ENCODE assay signal across 17 mouse cellular contexts in the genomic region with DNA sequence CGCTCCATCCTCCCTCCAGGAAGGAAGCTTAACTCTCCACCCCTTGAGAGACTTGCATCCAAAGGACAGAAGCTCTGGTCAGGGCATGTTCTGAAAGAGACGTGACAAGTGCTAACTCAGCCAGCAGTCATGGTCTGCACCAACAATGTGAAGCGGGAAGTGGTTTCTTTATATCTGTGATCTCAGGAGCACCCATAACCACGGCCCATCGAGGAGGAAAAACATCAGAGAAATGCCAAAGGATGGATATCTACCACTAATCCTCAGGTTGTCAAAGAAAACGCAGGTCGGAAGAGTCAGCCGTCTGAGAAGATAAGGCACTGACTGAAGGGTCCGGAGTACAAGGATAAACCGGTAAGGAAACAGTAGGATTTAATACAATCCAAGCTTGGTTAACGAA. TPM values are rescaled to one million over a fixed set of nuclear protein-coding genes. Genes with fewer than 3 reads are reported as not detected.
A peak's percentile ranks its signal among the peaks of the same experiment; 100 is the strongest.
DNase-seq lines count a peak whose midpoint lies in the region; ATAC-seq and TF ChIP-seq lines count a peak whose summit lies in the region.
"Had no signal": no experiment of that assay in that cellular context is flagged by ENCODE, and none has a peak within 500 bp of the region (broad histone marks: within the 10 kb centered on the region; RNA-seq: fewer than 3 reads in every experiment).

No protein-coding gene starts in this region.

- TF ChIP-seq POLR2A in heart, adult 2 months (IDR thresholded peaks at IDR 0.05; ENCODE audit: insufficient read depth, low read depth, low read length) = no peak

- no peaks in the 10 kb centered on the region for H3K27me3 ChIP-seq in heart, adult 2 months (ENCODE audit: control insufficient read depth, insufficient read depth, low read length)
- no peaks in the 10 kb centered on the region for H3K27me3 ChIP-seq in stomach, embryonic 16.5 days (ENCODE audit: control insufficient read depth, insufficient read depth, low read length)
- no peaks in the 10 kb centered on the region for H3K27me3 ChIP-seq in stomach, postnatal 0 days (ENCODE audit: control insufficient read depth, insufficient read depth, low read length)
- H3K27me3 ChIP-seq: limb, embryonic 15.5 days; Patski had no signal

- peaks cover 30% of the 10 kb centered on the region for H3K36me3 ChIP-seq in heart, adult 2 months (ENCODE audit: control insufficient read depth, insufficient read depth, low read length)
- no peaks in the 10 kb centered on the region for H3K36me3 ChIP-seq in stomach, embryonic 16.5 days (ENCODE audit: control insufficient read depth, insufficient read depth, low read length)
- no peaks in the 10 kb centered on the region for H3K36me3 ChIP-seq in stomach, postnatal 0 days (ENCODE audit: control insufficient read depth, insufficient read depth, low read length)
- no peaks in the 10 kb centered on the region for H3K36me3 ChIP-seq in macrophage (ENCODE audit: inconsistent target)
- H3K36me3 ChIP-seq: limb, embryonic 15.5 days had no signal

- H3K4me1 ChIP-seq in heart, adult 2 months (ENCODE audit: control insufficient read depth, insufficient read depth, low read length) = peaks cover 38% of the 10 kb centered on the region
- H3K4me1 ChIP-seq in stomach, embryonic 16.5 days (ENCODE audit: control insufficient read depth, insufficient read depth, low read length) = peaks cover 15% of the 10 kb centered on the region
- no peaks in the 10 kb centered on the region for H3K4me1 ChIP-seq in stomach, postnatal 0 days (replicated peaks; ENCODE audit: control insufficient read depth, insufficient read depth)

- 0 out of 2 replicates have a peak, but pooled peaks have one; percentile 44 for ATAC-seq in stomach, embryonic 16.5 days (ENCODE audit: insufficient read depth, low FRiP score)
- ATAC-seq in stomach, postnatal 0 days (ENCODE audit: low FRiP score, low TSS enrichment) = no peak
- ATAC-seq: lung, postnatal 0 days; Patski had no signal

- peaks cover 14% of the 10 kb centered on the region for H3K79me2 ChIP-seq in heart, adult 2 months (replicated peaks; ENCODE audit: control insufficient read depth, insufficient read depth, low read length)
- H3K79me2 ChIP-seq in macrophage (ENCODE audit: inconsistent target) = peaks cover 84% of the 10 kb centered on the region

- H3K27ac ChIP-seq in heart, adult 2 months = peak overlapping the region; percentile 29
- H3K27ac ChIP-seq in stomach, embryonic 16.5 days (ENCODE audit: low read length) = no peak overlapping the region; the same call in 1 of the 2 replicates
- no peak overlapping the region for H3K27ac ChIP-seq in stomach, postnatal 0 days (replicated peaks)
- H3K27ac ChIP-seq in macrophage = peak overlapping the region; percentile 19; the same call in 1 of the 2 replicates
- H3K27ac ChIP-seq: limb, embryonic 15.5 days had no signal

- DNase-seq in heart, adult 2 months = no peak
- DNase-seq in heart, postnatal 25 days (ENCODE audit: low spot score) = no peak
- no peak for DNase-seq in stomach, postnatal 0 days (ENCODE audit: low spot score)
- DNase-seq in thymus, postnatal 36 days = peak; percentile 19 to 24
- no peak for DNase-seq in retina, postnatal 1 day
- no peak for DNase-seq in cerebellum, postnatal 25 days
- DNase-seq: adrenal gland, postnatal 25 days; B cell, adult 2 months; gastrocnemius, postnatal 25 days; kidney, postnatal 36 days; right cerebral cortex, postnatal 4 days had no signal

- H3K9me3 ChIP-seq in stomach, embryonic 16.5 days (replicated peaks; ENCODE audit: control insufficient read depth, low read length) = 0 out of 2 replicates have a peak, but pooled peaks cover 5% of the 10 kb centered on the region
- no peaks in the 10 kb centered on the region for H3K9me3 ChIP-seq in stomach, postnatal 0 days (ENCODE audit: control insufficient read depth, low read length)
- H3K9me3 ChIP-seq: limb, embryonic 15.5 days had no signal

- no peak for TF ChIP-seq EP300 in heart, adult 2 months (IDR thresholded peaks at IDR 0.05; ENCODE audit: insufficient read depth, low read depth, low read length)
- no peak for TF ChIP-seq EP300 in stomach, postnatal 0 days (optimal IDR thresholded peaks at IDR 0.05)

- H3K9ac ChIP-seq in heart, adult 2 months (ENCODE audit: low read depth, low read length) = no peak overlapping the region; the same call in 1 of the 2 replicates
- H3K9ac ChIP-seq in stomach, embryonic 16.5 days (ENCODE audit: low read length) = no peak overlapping the region
- no peak overlapping the region for H3K9ac ChIP-seq in stomach, postnatal 0 days (ENCODE audit: low read length)
- H3K9ac ChIP-seq: limb, embryonic 15.5 days had no signal

- intact Hi-C loops in heart, adult 2 months (cut with DNase I) = no loop called here
- intact Hi-C loops in heart, postnatal 25 days (cut with DNase I) = no loop called here

- no peak overlapping the region for H3K4me3 ChIP-seq in heart, adult 2 months
- no peak overlapping the region for H3K4me3 ChIP-seq in stomach, embryonic 16.5 days (replicated peaks; ENCODE audit: low read length)
- H3K4me3 ChIP-seq in stomach, postnatal 0 days (ENCODE audit: low read depth, low read length) = no peak overlapping the region
- H3K4me3 ChIP-seq in macrophage (ENCODE audit: inconsistent target) = no peak overlapping the region
- H3K4me3 ChIP-seq: left cerebral cortex, adult 2 months; limb, embryonic 15.5 days had no signal

- no peak overlapping the region for H3K4me2 ChIP-seq in stomach, embryonic 16.5 days (ENCODE audit: low read depth, low read length)
- no peak overlapping the region for H3K4me2 ChIP-seq in stomach, postnatal 0 days (replicated peaks; ENCODE audit: low read depth)
- H3K4me2 ChIP-seq: limb, embryonic 15.5 days had no signal

- TF ChIP-seq CTCF in heart, adult 2 months (IDR thresholded peaks at IDR 0.05) = no peak
- TF ChIP-seq CTCF in stomach, postnatal 0 days (IDR thresholded peaks at IDR 0.05; ENCODE audit: low read depth) = no peak

- WGBS in heart, adult 2 months = 43% methylated on average over 11 of the region's 11 CpGs
- 68% methylated on average over 11 of the region's 11 CpGs for WGBS in stomach, embryonic 16.5 days
- 67% methylated on average over 11 of the region's 11 CpGs for WGBS in stomach, postnatal 0 days
- 29% methylated on average over 11 of the region's 11 CpGs for WGBS in macrophage (ENCODE audit: missing documents)

RNA-seq across cellular contexts. Expression of gene Rapgef2, which starts 38.1 kb away (rescaled TPM):
- total RNA-seq in heart, adult 2 months (2021) = 10 to 100 TPM; 31.7 to 36.2 TPM
- 10.6 and 15.4 TPM in 2 replicates for polyA plus RNA-seq in heart, adult 2 months (2012; rRNA removed)
- total RNA-seq in heart, postnatal 25 days (2021) = 10 to 100 TPM; 25.7 to 36.5 TPM
- polyA plus RNA-seq in stomach, embryonic 16.5 days (2015; fragmentation: Nextera tagmentation; extraction: Ambion mirVana) = 4.2 and 4.4 TPM in 2 replicates
- 2.3 and 2.4 TPM in 2 replicates for polyA plus RNA-seq in stomach, postnatal 0 days (2015; fragmentation: Nextera tagmentation; extraction: Ambion mirVana)
- 1,000 to 10,000 TPM in 1 of 26 experiments, 100 to 1,000 TPM in 22, 10 to 100 TPM in 3; 68.8 to 1,213 (median 421) TPM for total RNA-seq in macrophage (2018; cell fraction: chromatin; rRNA removed)
- total RNA-seq in macrophage (2018; cell fraction: cytosol; rRNA removed) = 100 to 1,000 TPM in 5 of 26 experiments, 10 to 100 TPM in 21; 17.9 to 189 (median 66.3) TPM
- total RNA-seq in macrophage (2018; cell fraction: nucleus; rRNA removed) = 100 to 1,000 TPM in 22 of 26 experiments, 10 to 100 TPM in 4; 47.9 to 565 (median 303) TPM
- 9.0 to 16.6 TPM (median 10.6 TPM) in 3 replicates for polyA plus RNA-seq in macrophage (2018)

Comparison
In these comparisons a context has a peak if more than half of its experiments do, and no peak if none do; other contexts are left out.
1. DNase-seq: peak in thymus, postnatal 36 days (2 of 2); none in heart, adult 2 months (0 of 2), heart, postnatal 25 days (single experiment), stomach, postnatal 0 days (single experiment), retina, postnatal 1 day (single experiment) and cerebellum, postnatal 25 days (0 of 2).
2. H3K27ac ChIP-seq: peak in heart, adult 2 months (single experiment) and macrophage (single experiment); none in stomach, embryonic 16.5 days (single experiment) and stomach, postnatal 0 days (single experiment).